Mouse (Mus musculus): ENCODE data around the gene Bmp15.

DNA sequence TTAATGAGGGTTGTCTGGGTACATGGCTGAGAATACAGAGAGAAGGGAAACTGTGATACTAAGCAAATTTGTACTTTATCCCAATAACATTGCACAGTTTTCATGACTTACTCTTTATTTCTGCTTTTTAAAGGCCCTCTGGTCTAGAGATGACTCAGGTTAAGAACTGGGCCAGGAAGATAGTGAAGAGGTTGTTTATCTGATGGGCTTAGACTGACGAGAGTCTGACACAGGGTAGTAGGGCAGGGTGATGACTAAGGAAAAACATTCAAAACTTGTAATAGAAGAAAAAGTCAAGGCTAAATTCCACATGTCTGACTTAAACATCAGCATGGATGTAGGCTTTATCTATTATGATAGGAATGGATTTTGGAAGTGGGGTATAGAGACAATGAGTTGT, 48.3 kb upstream of the Bmp15 start:
- TF ChIP-seq CTCF (IDR thresholded peaks at IDR 0.05; ENCODE audit: extremely low read depth, insufficient read depth, insufficient read length, insufficient replicate concordance) (no peak), POLR2A (IDR thresholded peaks at IDR 0.05; ENCODE audit: low read depth, low read length) (no peak)
